Mouse (Mus musculus): ENCODE measurements around the gene Inava. TPM values are rescaled to one million over a fixed set of nuclear protein-coding genes. Genes with fewer than 3 reads are reported as not detected.

The Inava gene
- not detected for total RNA-seq (2023)

DNA sequence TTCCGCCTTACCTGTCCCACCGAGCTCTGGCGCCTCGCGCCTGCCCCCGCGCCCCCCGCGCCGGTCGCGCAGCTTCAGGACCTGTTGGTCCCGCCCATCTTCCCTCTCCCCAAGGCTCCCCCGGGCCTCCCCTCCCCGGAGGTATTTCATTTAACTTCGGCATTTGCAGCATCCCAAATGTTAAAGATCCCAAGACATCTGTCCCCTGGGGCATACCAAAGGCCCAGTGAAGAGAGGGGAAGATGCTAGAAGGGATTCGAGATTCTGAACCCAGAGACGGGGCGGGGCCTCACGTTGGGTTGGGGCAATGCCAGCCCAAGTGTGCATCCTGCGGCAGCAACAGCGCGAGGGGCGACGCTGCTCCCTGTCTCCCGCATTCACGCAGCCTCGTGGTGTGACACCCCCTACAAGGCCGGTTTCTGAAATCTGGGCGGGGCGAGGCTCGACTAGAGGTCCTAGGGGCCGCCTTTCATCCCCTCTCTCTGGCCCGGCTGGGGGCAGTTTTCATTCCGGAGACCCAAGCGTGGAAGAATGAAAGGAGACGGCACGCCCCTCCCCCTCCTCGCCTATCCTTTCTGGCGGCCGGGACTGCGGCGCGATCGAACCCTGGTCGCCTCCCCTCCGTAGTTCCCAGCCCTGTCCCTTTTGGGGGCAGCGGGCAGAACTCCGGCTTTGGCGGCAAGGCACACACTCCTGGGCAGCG, at the start of gene Inava:
Inava (minus strand) TSS at position 373 of the 703 bp plus-strand sequence.

DNA sequence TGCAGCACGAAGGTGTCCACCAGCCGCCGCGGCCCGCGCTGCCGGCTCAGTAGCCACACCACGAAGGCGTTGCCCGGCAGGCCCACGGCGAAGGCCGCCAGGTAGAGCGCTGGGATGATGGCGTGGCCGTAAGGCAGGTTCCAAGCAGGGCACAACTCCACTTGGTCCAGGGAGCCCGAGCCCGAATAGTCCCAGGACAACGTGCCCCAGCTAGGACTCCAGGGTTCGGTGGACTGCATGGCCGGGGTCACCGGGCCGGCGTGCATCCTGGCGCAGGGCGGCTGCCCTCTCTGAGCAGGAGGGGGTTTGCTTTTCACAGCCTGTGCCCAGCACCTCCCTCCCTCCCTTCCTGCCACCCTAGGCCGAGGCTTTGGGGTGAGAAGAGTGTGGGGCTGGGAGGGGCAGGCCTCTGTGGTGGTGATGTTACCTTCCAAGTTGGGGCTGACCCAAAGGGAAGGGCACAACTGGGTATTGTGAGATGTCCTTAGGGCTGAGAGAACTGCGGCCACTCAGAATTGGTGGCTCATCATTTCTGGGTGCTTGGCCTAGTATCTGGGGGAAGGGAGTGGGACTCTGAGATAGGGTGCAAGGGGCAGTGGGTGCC, 26.7 kb upstream of the Inava start, which contains the start of gene Gpr25:
Gpr25 (minus strand) TSS at position 239 of the 604 bp plus-strand sequence.

DNA sequence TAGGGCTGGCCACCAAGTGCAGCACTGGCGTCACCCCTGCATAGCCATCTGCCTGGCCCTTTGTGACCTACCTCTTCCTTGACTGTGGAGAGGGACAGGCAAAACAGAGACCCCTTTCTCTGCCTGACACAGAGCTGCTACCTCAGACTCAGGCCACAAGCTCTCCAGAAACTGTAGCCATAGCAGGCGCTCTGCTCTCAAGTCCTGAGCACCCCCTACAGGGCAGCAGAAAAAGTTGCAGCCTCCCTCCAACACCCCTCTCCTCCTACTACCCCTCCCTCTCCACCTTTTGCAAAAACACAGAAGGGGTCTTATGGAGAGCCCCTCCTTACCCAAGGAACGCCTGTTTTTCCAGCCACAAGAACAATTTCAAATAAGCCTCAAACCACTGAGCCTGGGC, 21.3 kb downstream of the Inava start, which contains the start of gene Mroh3:
Mroh3 (minus strand) TSS at position 26 of the 400 bp plus-strand sequence.

Other genes starting within 250 kb of the Inava start
- under 1 TPM in 1 of 2 experiments, not detected in 1; 0.15 TPM for gene Igfn1, start 227.9 kb downstream of the Inava start, total RNA-seq (2023)
- 10 to 100 TPM; 11.4 to 14.3 TPM for gene Tmem9, start 226.1 kb downstream of the Inava start, total RNA-seq (2023)
- gene Ascl5, start 183.5 kb downstream of the Inava start, total RNA-seq (2023): not detected
- 1 to 10 TPM; 4.7 to 7.3 TPM for gene Cacna1s, start 181.5 kb downstream of the Inava start, total RNA-seq (2023)
- 100 to 1,000 TPM; 246 to 247 TPM for gene Kif21b, start 102.9 kb downstream of the Inava start, total RNA-seq (2023)
- not detected for gene Mroh3, start 21.4 kb downstream of the Inava start, total RNA-seq (2023)
- gene Gpr25, start 26.6 kb upstream of the Inava start, total RNA-seq (2023): not detected
- 10 to 100 TPM; 37.4 to 41.9 TPM for gene Camsap2, start 111.8 kb upstream of the Inava start, total RNA-seq (2023)
- gene Ddx59, start 181.0 kb upstream of the Inava start, total RNA-seq (2023): 10 to 100 TPM; 19.9 to 22.9 TPM
- under 1 TPM; 0.30 to 0.41 TPM for gene Kif14, start 232.1 kb upstream of the Inava start, total RNA-seq (2023)